Mouse (Mus musculus): ENCODE measurements at regions not wholly inside any gene's neighbourhood (a gene's known extent, or its start where the extent isn't known, plus 50 kb on each side); places are given as distances from the start of the nearest gene placed in this dataset.

DNA sequence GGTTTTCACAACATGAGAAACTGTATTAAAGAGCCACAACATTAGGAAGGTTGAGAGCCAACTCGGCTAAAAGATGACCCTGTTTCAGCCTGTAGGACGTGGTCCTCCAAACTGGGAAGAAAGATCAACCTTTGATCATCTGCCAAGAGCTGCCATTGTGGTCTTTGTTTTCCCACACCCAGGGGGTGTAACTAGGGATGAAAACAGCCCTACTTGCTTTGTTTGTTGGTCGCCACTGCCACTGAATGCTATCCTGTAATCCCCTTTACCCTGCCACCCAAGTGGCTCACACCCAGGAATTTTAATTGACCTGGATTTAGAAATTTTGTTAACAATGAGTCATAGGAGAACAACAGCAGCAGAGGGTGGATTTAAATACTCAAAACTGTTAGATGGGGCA, 414.2 kb downstream of the Bcor start:
- TF ChIP-seq CTCF (IDR thresholded peaks at IDR 0.05; ENCODE audit: borderline replicate concordance, extremely low read depth, insufficient read depth, insufficient read length) (no peak), POLR2A (IDR thresholded peaks at IDR 0.05; ENCODE audit: borderline replicate concordance, extremely low read depth, insufficient read depth, insufficient read length, poor library complexity, severe bottlenecking) (no peak)
